Mouse (Mus musculus) cortical plate, adult 2 months (tissue): Measurements from ENCODE around the gene Eddm3b.

Source experiments
- CTCF ChIP-seq: fragments of 200-500 bp; IDR thresholded peaks from 2 replicates; pipeline ENCODE4 v1.5.1; 2011; ENCODE audit warnings: mild to moderate bottlenecking, control low read depth, low read length; ENCODE audit not compliant: insufficient read depth; ENCODE audit errors: extremely low read depth
- POLR2A ChIP-seq: fragments of 200-500 bp; IDR thresholded peaks from 2 replicates; pipeline ENCODE4 v1.6.1; 2011; ENCODE audit warnings: mild to moderate bottlenecking, low read length, control low read depth; ENCODE audit not compliant: insufficient read depth; ENCODE audit errors: extremely low read depth

DNA sequence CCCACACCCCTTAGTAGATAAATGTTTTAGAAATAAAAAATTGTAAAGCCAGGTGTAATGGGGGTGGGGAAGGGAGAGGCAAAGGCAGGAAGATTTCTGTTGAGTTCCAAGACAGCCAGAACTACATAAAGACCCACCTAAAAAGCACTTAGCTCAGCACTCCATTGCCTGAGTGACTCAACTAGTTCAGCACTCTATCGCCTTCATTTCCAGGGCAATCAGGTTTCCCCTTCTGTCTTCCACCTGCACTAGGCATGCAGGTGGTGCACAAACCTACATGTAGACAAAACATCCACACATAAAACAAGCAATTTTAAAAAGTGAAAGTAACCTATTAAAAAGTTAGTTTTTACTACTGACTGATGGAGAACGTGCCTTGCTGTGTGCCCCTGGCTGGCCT, 29.1 kb upstream of the Eddm3b start:
- TF ChIP-seq CTCF (no peak), POLR2A (no peak)
